Mouse (Mus musculus): ENCODE results near the gene 1700047I17Rik2. TPM values are rescaled to one million over a fixed set of nuclear protein-coding genes. Genes with fewer than 3 reads are reported as not detected.
"Not testable (repeated sequence)": the region's sequence is repeated elsewhere in the genome, so short reads cannot be mapped to it uniquely, and the experiment has no call there.

1700047I17Rik2 gene
- 1 to 10 TPM in 1 of 2 experiments, not detected in 1; 4.7 TPM for total RNA-seq (2021)

- not testable (repeated sequence) for DNase-seq
Observed at GRCm38 (mm10) chr12:55199306-55199705, at the start of gene 1700047I17Rik2. 1700047I17Rik2 (plus strand) TSS chr12:55199592.

GRCm38 (mm10) chr12:55154559-55155448 lies 44.6 kb upstream of the 1700047I17Rik2 start, which contains the start of gene Srp54b:
Srp54b (plus strand) TSS chr12:55155104.
- DNase-seq, result not testable (repeated sequence)

DNA sequence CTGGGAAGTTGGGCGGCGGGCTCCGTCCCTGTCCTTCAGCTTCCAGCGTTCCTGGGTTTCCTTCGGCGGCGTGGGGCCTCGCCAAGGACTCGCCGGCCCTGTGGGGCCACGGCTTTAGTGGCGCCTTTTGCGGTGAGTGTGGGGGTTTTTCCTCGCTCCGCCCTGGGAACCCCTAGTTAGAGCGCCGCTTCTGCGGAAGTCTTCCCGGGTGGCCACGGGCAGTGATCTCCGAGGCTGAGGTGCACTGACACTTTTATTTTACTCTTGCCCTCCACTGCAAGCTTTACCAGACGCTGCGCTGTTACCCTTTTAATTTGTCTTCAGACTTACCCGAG lies 44.0 kb upstream of the 1700047I17Rik2 start:
- DNase-seq, result not testable (repeated sequence)

DNA sequence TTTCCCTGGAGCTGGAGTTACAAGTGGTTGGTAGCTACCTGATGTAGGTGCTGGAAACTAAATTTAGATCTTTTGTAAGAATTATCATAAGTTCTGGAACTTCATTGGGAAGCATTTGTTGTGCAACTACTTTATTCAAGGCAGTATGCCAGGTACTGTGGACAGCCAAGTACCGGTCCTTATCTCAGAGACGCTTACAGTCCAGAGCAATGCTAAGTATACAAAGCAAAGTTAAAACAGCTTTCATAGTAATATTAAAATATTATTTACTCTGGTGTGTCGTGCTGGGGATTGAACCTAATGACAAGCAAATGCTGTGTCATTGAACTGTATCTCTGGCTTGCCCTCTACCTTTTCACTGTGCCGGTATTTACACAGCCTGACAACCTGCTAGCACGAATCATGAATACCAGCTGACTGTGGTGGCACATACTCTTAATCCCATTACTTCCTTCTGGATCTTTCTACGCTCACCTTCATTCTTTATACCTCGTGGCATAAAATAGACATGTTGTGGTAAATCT lies 32.3 kb upstream of the 1700047I17Rik2 start:
- DNase-seq, result not testable (repeated sequence)

- not testable (repeated sequence) for DNase-seq
Observed at GRCm38 (mm10) chr12:55187686-55188085, 11.7 kb upstream of the 1700047I17Rik2 start.

- not testable (repeated sequence) for DNase-seq
Observed at GRCm38 (mm10) chr12:55189127-55189526, 10.3 kb upstream of the 1700047I17Rik2 start.

DNA sequence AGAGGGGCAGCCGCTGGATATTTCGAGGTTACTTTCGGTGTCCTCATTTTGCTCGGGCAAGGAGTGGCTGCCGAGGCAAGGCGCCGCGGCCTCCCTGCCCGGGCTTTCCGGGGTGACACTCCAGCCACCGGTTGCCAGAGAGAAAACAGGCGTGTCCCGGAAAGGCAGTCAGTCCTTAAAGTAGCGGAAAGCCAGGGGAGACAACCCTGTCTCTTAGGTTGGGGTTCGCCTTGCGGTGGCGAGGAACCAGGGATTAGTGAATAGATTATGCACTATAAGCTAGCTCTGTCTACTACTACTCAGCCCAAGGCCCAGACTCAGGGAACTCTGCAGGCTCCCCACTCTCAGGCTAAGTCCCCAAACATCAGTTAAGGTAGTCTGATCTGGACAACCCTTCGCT lies 407 bp downstream of the 1700047I17Rik2 start:
- DNase-seq, result not testable (repeated sequence)

DNA sequence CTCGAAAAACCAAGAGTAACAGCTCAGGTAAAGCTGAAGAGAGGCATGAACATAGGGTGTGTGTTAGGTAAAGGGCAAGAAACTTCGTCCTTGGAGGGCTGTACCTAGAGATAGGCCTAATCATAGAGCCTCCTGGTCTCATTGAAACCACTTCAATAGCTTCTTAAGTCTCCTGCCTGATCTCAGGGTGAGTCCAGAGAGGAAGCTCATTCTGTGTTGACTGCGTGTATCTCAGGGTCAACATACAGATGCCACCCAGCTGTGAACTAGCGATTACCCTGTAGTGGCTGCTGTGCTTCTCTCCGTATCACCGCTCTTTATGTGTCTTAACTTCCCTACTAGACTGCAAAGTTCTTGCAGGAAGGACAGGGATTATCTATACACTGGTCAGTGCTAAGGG lies 13.6 kb downstream of the 1700047I17Rik2 start:
- DNase-seq, result not testable (repeated sequence)

DNA sequence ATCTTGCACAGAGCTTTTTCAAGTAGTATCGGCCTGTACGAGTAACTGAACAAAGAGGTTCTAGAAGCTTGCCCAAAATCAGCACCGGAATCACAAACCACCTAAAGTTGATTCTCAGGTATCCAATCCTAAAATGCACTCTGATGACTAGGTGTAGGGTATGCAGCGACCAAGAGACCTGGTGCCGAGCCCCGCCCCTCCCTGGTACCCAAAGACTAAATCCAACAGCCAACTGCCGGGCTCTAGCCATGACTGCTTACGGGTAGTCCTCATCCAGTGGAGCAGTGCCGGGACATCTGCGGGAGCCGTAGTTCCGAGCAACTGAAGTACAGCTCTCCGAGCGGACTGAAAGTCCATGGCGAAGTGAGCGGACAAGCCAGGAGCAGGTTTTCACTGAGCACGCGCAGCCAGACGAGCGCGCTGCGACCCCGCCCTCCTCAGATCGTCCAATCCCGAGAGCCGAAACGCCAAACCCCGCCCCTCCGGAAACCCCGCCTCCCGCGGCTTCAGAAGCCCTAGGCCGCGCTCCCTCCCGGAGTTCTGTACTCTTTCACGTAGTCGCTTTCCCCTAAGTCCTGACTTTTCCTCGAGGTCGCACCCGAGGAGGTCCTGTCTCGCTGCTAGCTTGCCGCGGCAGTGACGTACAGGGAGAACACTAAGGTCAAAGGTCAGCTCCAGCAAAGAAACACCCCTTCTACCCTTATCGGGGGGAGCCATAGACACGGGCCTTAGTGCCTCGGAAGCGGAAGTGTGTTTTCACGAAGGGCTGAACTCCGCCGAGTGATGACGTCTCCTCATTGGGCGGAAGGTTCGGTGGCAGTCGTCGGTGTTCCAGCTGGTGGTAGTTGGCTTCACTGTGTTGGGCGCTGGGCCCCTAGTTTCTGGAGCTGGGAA lies 30.5 kb downstream of the 1700047I17Rik2 start, which contains the start of gene Srp54c:
TSS of gene Srp54c (plus strand) at position 543 of the 894 bp plus-strand sequence.
- DNase-seq, result not testable (repeated sequence)

- DNase-seq, result not testable (repeated sequence)
Observed at GRCm38 (mm10) chr12:55230520-55230861, 31.1 kb downstream of the 1700047I17Rik2 start.

- not testable (repeated sequence) for DNase-seq
Observed at GRCm38 (mm10) chr12:55242243-55242642, 42.9 kb downstream of the 1700047I17Rik2 start.

DNA sequence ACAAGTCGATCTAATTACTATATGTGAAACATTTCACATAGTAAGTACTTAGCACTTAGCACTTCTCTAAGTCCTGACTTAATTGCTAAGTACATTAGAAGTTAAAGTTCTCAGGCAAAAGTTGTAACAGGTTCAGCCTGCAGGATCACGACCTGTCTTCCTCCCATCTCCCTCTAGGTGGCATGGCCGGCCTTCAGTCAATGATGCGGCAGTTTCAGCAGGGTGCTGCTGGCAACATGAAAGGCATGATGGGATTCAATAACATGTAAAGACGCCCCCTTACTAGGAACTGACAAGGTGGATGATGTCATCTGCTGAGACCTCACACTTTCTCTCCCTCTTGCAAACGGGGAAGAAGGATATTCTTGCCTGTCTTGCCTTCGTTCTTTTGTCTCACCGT lies 62.6 kb downstream of the 1700047I17Rik2 start:
- not testable (repeated sequence) for DNase-seq

DNA sequence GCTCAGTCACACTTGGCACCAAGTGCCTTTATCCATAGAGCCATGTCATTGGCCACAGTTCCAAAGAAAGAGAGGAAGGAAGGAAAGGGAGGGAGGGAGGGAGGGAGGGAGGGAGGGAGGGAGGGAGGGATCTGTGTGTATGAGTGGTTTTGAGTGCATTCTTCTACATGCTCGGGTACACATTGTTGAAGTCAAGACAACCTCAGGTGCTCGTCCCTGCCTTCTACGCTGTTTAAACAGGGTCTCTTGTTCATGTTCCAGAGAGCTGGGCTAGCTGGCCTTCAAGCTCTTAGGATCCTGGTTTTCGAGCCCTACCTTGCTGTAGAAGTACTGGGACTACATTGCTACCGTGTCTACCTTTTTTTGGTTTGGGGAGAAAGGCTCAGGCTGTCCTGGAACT lies 64.0 kb downstream of the 1700047I17Rik2 start:
- DNase-seq, result not testable (repeated sequence)

Other genes with a start within 250 kb of the 1700047I17Rik2 start
- gene Gm20403, start 213.1 kb upstream of the 1700047I17Rik2 start, total RNA-seq (2021), result not detected
- 10 to 100 TPM; 15.0 to 16.5 TPM for gene Baz1a, start 185.2 kb upstream of the 1700047I17Rik2 start, total RNA-seq (2021)
- gene 2700097O09Rik, start 119.5 kb upstream of the 1700047I17Rik2 start, total RNA-seq (2021), result 10 to 100 TPM in 1 of 2 experiments, 1 to 10 TPM in 1; 8.8 to 10.2 TPM
- gene Srp54a, start 119.3 kb upstream of the 1700047I17Rik2 start, total RNA-seq (2021), result 100 to 1,000 TPM in 1 of 2 experiments, 10 to 100 TPM in 1; 94.3 to 101 TPM
- 10 to 100 TPM; 11.0 to 15.0 TPM for gene Fam177a, start 75.1 kb upstream of the 1700047I17Rik2 start, total RNA-seq (2021)
- gene Srp54b, start 44.5 kb upstream of the 1700047I17Rik2 start, total RNA-seq (2021), result 10 to 100 TPM; 38.6 to 43.3 TPM
- gene Srp54c, start 30.6 kb downstream of the 1700047I17Rik2 start, total RNA-seq (2021), result 10 to 100 TPM; 27.2 to 31.5 TPM
- gene 1110008L16Rik, start 100.0 kb downstream of the 1700047I17Rik2 start, total RNA-seq (2021), result 10 to 100 TPM; 10.7 to 11.1 TPM
- 10 to 100 TPM; 11.7 to 12.9 TPM for gene Ppp2r3c, start 103.4 kb downstream of the 1700047I17Rik2 start, total RNA-seq (2021)
- gene Psma6, start 184.6 kb downstream of the 1700047I17Rik2 start, total RNA-seq (2021), result 100 to 1,000 TPM; 192 to 195 TPM

Data from heart, postnatal 4 days (tissue).